Mouse (Mus musculus) cerebellum, adult 8-10 months (tissue): ENCODE results near the gene Ugt1a7c.

Experiments used
- DNase-seq: peaks from one replicate; pipeline ENCODE4 v3.0.0; 2022

Ugt1a7c gene

DNA sequence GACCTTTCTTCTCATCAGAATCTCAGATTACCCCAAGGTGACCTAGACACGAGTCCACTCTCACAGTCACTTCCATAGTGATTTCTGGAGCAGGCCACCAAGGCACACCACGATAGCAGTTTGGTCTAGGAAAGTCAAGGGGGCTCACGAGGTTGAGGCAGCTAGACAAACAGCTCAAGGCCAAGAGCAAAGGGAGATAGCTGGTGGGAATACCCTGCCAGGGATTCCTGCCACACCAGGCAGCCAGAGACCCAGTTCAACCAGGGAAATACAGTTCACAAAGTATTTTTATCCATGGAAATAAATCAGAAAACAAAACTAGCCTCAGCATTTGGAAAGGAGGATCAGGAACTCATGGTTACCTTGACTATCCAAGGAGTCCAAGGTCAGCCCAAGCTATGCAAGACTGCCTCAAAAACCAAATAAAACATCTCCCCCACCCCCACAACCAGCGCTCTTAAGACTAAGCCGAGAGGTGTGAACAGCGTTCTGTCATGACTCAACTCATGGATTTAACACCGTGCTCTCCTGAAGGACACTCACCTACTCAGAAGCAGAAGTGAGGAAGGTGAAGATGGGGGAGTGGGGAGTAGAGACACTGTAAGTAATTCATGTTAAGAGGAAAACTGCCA, 169.5 kb downstream of the Ugt1a7c start:
- DNase-seq = no peak

- DNase-seq = no peak
Observed at GRCm38 (mm10) chr1:88264869-88265240, 170.0 kb downstream of the Ugt1a7c start.

DNA sequence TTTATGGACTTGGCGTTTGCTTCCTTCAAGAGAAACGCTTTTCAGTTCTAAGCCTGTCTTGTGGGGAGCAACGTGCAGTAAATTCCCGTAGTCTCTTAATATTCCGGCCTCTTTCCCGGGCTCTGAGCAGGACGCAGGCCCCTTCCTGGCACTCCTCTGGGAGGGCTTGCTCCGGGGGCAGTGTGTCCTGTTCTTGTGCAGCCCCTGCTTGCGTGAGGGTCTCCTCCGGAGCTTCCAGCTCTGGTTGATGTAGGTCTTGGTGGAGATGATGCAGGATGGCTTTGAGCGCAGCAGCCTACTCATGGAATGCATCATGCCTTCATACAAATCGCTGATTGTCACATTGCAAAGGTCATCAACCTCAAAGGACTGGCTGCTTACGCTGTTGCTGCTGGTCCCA, 171.3 kb downstream of the Ugt1a7c start:
- DNase-seq = no peak

DNA sequence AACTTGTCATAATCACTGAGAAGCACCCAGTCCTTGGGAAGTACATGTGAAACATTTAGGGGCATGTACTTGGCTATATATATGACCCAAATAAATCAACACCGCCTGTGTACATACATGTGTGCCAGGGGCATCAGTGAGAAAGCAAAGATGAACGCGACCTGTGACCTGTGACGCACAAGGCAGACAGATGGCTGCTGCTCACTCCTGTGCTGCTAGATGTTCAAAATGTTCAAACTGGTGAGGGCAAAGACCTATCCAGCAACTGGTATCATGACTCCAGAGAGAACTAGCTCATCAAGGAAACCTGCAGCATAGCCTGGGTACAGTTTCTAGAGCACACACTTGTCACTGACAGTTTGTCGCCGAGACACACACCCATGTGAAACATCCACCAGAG, 172.6 kb downstream of the Ugt1a7c start:
- DNase-seq = no peak

- DNase-seq = no peak
Observed at GRCm38 (mm10) chr1:88268070-88268469, 173.2 kb downstream of the Ugt1a7c start.
